Mouse (Mus musculus): ENCODE results near the gene Asb13. TPM values are rescaled to one million over a fixed set of nuclear protein-coding genes. Genes with fewer than 3 reads are reported as not detected.

Asb13 gene
- polyA plus RNA-seq, 1 experiment from 2014 or later, result 15.3 TPM

DNA sequence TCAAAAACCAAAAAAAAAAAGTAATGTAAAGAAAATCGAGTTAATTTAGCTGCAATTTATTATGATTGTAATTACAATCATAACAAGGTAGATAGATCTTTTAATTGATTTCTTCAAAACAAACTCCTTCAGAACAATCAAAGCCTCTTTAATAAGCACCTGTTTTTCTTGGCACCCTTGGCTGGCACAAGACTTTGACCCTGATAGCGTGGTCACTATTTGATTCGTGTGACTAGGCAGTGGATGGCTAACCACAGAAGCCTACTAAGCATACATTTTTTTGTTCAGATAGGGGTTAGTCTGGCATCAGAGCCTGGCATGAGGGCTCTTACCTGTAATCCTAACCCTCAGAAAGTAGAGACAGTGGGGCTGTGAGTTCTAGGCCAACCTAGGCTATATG lies 1.2 kb downstream of the Asb13 start:
- WGBS, result 96% methylated on average over 3 of the region's 3 CpGs
- Histone ChIP-seq H3K4me2 (no peak overlapping the region), H3K4me3 (replicated peaks) (no peak overlapping the region)

DNA sequence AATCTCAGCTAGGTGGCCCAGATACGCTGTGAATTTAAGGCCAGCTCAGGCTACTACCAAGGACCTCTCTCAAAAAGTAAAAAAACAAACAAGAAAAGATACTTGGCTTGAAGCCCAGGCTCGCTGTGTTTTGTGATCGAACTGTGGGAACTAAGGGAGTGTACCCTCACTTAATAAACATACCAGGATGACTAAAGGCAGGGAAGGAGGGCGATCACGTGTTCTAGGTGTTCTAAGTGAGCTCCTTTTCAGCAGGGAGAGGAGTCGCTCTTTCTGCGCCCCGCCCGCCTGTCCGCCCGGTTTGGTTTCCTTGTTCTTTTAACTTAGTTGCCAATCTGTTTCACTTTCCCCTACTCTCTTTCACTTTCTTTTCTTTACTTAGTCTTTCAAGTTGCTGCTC lies 3.0 kb downstream of the Asb13 start:
- H3K4me3 ChIP-seq (replicated peaks), result no peak overlapping the region
- ATAC-seq (ENCODE audit: low FRiP score), result no peak
- WGBS, result 76% methylated on average over 11 of the region's 11 CpGs
- H3K4me2 ChIP-seq, result no peak overlapping the region
- no peak overlapping the region for H3K27ac ChIP-seq (replicated peaks)
- peaks cover 4% of the 10 kb centered on the region; the same call in 1 of the 2 replicates for H3K27me3 ChIP-seq (replicated peaks)
- no peak overlapping the region for H3K9ac ChIP-seq (replicated peaks)
- H3K4me1 ChIP-seq, result peaks cover 10% of the 10 kb centered on the region; the same call in 1 of the 2 replicates
- no peaks in the 10 kb centered on the region for H3K36me3 ChIP-seq
- no peaks in the 10 kb centered on the region for H3K9me3 ChIP-seq (replicated peaks)

More for the DNA sequence above, 1.2 kb downstream of the Asb13 start:
- no peak for ATAC-seq (ENCODE audit: low FRiP score)
- no peak overlapping the region for H3K9ac ChIP-seq (replicated peaks)
- H3K27ac ChIP-seq (replicated peaks), result no peak overlapping the region
- H3K27me3 ChIP-seq (replicated peaks), result peaks cover 4% of the 10 kb centered on the region; the same call in 1 of the 2 replicates
- H3K9me3 ChIP-seq (replicated peaks), result no peaks in the 10 kb centered on the region
- H3K36me3 ChIP-seq, result no peaks in the 10 kb centered on the region
- peaks cover 10% of the 10 kb centered on the region; the same call in 1 of the 2 replicates for H3K4me1 ChIP-seq

- ATAC-seq (ENCODE audit: low FRiP score), result no peak
These were observed 8.2 kb downstream of the Asb13 start for GRCm38 (mm10) chr13:3642049-3642448.

DNA sequence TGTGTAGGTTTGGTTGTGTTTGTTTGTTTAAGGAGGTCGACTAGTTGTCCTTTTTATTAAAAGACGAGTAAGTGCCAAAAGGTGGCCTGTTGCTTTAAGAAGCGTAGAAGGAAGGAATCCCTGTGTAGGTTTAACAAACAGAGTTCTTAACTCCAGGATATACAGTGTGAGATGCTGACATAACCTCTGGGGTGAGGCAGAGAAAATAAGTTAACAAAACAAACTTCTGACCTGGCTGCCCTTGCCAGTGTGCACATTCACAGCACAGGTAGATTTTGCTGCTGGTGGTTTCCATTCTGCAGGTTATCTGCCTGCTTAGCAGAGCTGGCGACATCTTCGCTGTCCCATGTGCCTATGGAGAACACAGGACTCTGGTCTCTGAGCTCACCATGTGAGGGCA lies 8.7 kb downstream of the Asb13 start:
- Histone ChIP-seq H3K36me3 (peaks cover 21% of the 10 kb centered on the region), H3K9ac (replicated peaks) (no peak overlapping the region), H3K27ac (replicated peaks) (no peak overlapping the region), H3K4me2 (no peak overlapping the region), H3K27me3 (replicated peaks) (no peaks in the 10 kb centered on the region), H3K4me1 (no peaks in the 10 kb centered on the region), H3K4me3 (replicated peaks) (no peak overlapping the region), H3K9me3 (replicated peaks) (no peaks in the 10 kb centered on the region)
- ATAC-seq (ENCODE audit: low FRiP score), result no peak
- WGBS, result 93% methylated on average over 5 of the region's 5 CpGs

More at GRCm38 (mm10) chr13:3642049-3642448, 8.2 kb downstream of the Asb13 start:
- Histone ChIP-seq H3K4me3 (replicated peaks) (no peak overlapping the region), H3K4me2 (no peak overlapping the region), H3K9me3 (replicated peaks) (no peaks in the 10 kb centered on the region), H3K27ac (replicated peaks) (no peak overlapping the region), H3K36me3 (peaks cover 20% of the 10 kb centered on the region), H3K9ac (replicated peaks) (no peak overlapping the region), H3K27me3 (replicated peaks) (no peaks in the 10 kb centered on the region), H3K4me1 (no peaks in the 10 kb centered on the region)
- WGBS, result 82% methylated on average over 9 of the region's 9 CpGs

GRCm38 (mm10) chr13:3644871-3645270 lies 11.0 kb downstream of the Asb13 start:
- ATAC-seq (ENCODE audit: low FRiP score), result no peak
- Histone ChIP-seq H3K27ac (replicated peaks) (no peak overlapping the region), H3K4me2 (no peak overlapping the region), H3K27me3 (replicated peaks) (no peaks in the 10 kb centered on the region), H3K4me1 (no peaks in the 10 kb centered on the region), H3K4me3 (replicated peaks) (no peak overlapping the region), H3K36me3 (peaks cover 29% of the 10 kb centered on the region), H3K9ac (replicated peaks) (no peak overlapping the region), H3K9me3 (replicated peaks) (no peaks in the 10 kb centered on the region)
- WGBS, result 95% methylated on average over 5 of the region's 5 CpGs

DNA sequence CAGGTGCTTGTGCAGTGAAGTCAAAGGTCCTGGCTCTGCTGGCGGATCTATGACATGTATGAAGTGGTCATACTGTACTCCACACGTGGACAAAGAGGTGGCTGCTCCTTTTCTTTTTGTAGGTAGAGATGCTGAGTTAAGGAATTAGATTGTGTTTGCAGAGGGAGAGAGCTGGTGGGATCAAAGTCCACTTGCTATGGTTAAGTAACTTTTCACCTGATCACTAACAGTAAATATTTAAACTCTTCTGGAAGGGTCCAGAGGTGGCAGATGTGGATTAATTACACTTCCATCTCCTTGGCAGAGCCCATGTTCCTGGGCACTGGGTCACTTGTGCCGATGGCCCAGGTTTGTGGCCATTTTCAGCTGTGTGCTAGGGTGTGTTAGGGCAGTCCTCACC lies 12.1 kb downstream of the Asb13 start:
- Histone ChIP-seq H3K9ac (replicated peaks) (no peak overlapping the region), H3K27me3 (replicated peaks) (no peaks in the 10 kb centered on the region), H3K4me1 (no peaks in the 10 kb centered on the region), H3K4me2 (no peak overlapping the region), H3K9me3 (replicated peaks) (no peaks in the 10 kb centered on the region), H3K27ac (replicated peaks) (no peak overlapping the region), H3K4me3 (replicated peaks) (no peak overlapping the region), H3K36me3 (peaks cover 40% of the 10 kb centered on the region)
- no peak for ATAC-seq (ENCODE audit: low FRiP score)
- 89% methylated on average over 3 of the region's 3 CpGs for WGBS

DNA sequence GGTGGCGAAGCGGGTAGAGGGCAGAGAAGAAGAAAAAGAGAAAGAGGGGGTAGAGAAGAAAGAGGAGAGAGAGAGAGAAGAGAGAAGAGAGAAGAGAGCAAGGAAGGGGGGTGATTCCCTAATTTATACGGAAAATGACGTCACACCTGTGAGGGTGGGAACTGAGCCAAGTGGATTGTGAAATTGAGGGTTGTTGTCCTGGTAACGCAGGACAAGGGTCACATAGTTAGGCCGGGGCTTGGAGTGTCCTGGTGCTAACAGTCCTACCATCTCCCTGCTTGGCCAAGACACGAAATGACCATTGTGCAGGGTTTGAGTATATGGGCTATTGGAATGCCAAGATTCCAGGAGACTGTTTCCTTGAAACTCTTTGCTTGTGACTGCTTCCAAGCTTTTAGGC lies 12.7 kb downstream of the Asb13 start:
- Histone ChIP-seq H3K27ac (replicated peaks) (no peak overlapping the region), H3K4me3 (replicated peaks) (no peak overlapping the region), H3K4me1 (no peaks in the 10 kb centered on the region), H3K36me3 (peaks cover 40% of the 10 kb centered on the region), H3K4me2 (no peak overlapping the region), H3K27me3 (replicated peaks) (no peaks in the 10 kb centered on the region), H3K9ac (replicated peaks) (no peak overlapping the region), H3K9me3 (replicated peaks) (no peaks in the 10 kb centered on the region)
- ATAC-seq (ENCODE audit: low FRiP score), result no peak
- WGBS, result 83% methylated on average over 7 of the region's 7 CpGs

- no peak for ATAC-seq (ENCODE audit: low FRiP score)
- no peaks in the 10 kb centered on the region for H3K4me1 ChIP-seq
- no peak overlapping the region for H3K27ac ChIP-seq (replicated peaks)
- no peaks in the 10 kb centered on the region for H3K27me3 ChIP-seq (replicated peaks)
- no peaks in the 10 kb centered on the region for H3K9me3 ChIP-seq (replicated peaks)
- WGBS, result 94% methylated on average over 4 of the region's 4 CpGs
- peaks cover 40% of the 10 kb centered on the region for H3K36me3 ChIP-seq
- H3K4me2 ChIP-seq, result no peak overlapping the region
- no peak overlapping the region for H3K9ac ChIP-seq (replicated peaks)
- H3K4me3 ChIP-seq (replicated peaks), result no peak overlapping the region
These were observed 16.7 kb downstream of the Asb13 start for GRCm38 (mm10) chr13:3650569-3650968.

- Histone ChIP-seq H3K4me1 (no peaks in the 10 kb centered on the region), H3K9me3 (replicated peaks) (no peaks in the 10 kb centered on the region), H3K36me3 (peaks cover 22% of the 10 kb centered on the region), H3K27me3 (replicated peaks) (no peaks in the 10 kb centered on the region), H3K9ac (replicated peaks) (no peak overlapping the region), H3K4me3 (replicated peaks) (no peak overlapping the region), H3K4me2 (no peak overlapping the region), H3K27ac (replicated peaks) (no peak overlapping the region)
- ATAC-seq (ENCODE audit: low FRiP score), result no peak
- 86% methylated on average over 2 of the region's 2 CpGs for WGBS
These were observed 20.6 kb downstream of the Asb13 start for GRCm38 (mm10) chr13:3654432-3654831.

DNA sequence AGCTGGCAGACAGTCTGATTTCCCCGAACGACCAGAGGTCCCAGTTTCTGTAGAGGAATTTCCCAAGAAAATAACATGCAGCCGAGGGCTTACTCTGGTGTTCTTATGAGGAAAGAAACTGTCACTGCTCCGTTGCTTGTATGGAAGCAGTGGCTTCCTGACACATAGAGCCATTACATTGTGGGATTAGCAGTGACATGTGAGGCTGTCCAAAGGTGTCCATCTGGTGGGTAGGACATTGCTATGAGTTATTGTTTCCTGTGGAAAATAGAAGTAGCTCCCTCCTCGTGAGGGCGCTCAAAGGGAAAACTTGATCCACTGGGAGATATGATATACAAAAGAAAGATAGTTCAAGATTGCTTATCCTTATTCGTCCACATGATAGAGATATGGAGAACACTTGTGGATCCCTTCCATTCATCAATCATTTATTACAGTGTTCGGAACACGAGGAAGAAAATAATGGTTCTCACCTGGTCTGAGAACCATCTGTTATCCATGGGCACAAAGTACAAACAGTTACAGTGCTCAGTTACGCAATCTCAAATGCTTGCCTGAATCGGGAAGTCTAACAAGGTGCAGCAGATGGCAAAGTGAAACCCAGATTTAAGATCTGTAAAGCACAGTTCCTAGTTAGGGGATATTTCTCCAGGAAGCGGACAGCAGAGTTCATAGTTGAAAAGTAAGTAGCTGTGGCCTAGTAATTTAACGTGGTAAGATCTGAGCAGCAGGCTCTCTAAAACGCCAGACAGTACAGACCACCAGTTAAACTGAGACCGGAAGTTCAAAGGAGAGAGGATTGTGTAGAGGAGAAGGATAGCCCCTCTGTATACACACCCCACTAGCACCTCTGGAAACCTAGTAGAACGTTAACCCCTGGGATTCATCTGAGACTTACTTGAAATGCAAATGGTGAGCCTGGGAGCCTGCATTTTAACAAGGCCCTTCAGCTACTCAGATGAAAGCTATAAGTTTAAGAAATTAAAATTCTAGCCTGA lies 25.6 kb downstream of the Asb13 start:
- Histone ChIP-seq H3K27me3 (replicated peaks) (no peaks in the 10 kb centered on the region), H3K9ac (replicated peaks) (no peak overlapping the region), H3K4me2 (no peak overlapping the region), H3K27ac (replicated peaks) (no peak overlapping the region), H3K9me3 (replicated peaks) (no peaks in the 10 kb centered on the region), H3K36me3 (no peaks in the 10 kb centered on the region), H3K4me1 (no peaks in the 10 kb centered on the region), H3K4me3 (replicated peaks) (no peak overlapping the region)
- no peak for ATAC-seq (ENCODE audit: low FRiP score)
- 79% methylated on average over 16 of the region's 16 CpGs for WGBS

GRCm38 (mm10) chr13:3664241-3664640 lies 30.4 kb downstream of the Asb13 start:
- no peak overlapping the region for H3K4me2 ChIP-seq
- H3K4me1 ChIP-seq, result no peaks in the 10 kb centered on the region
- no peaks in the 10 kb centered on the region for H3K36me3 ChIP-seq
- H3K27ac ChIP-seq (replicated peaks), result no peak overlapping the region
- no peak for ATAC-seq (ENCODE audit: low FRiP score)
- H3K27me3 ChIP-seq (replicated peaks), result no peaks in the 10 kb centered on the region
- no peak overlapping the region for H3K9ac ChIP-seq (replicated peaks)
- no peak overlapping the region for H3K4me3 ChIP-seq (replicated peaks)
- 73% methylated on average over 3 of the region's 3 CpGs for WGBS
- H3K9me3 ChIP-seq (replicated peaks), result no peaks in the 10 kb centered on the region

- 14% methylated on average over 5 of the region's 5 CpGs for WGBS
- 0 out of 2 replicates have a peak overlapping the region, but pooled peaks have one; percentile 12 for H3K4me3 ChIP-seq (replicated peaks)
- ATAC-seq (ENCODE audit: low FRiP score), result peak; percentile 87
These were observed 31.5 kb downstream of the Asb13 start for GRCm38 (mm10) chr13:3665308-3665723.

More at GRCm38 (mm10) chr13:3665308-3665723, 31.5 kb downstream of the Asb13 start:
- H3K4me2 ChIP-seq, result peak overlapping the region; percentile 55
- H3K9ac ChIP-seq (replicated peaks), result no peak overlapping the region
- H3K36me3 ChIP-seq, result no peaks in the 10 kb centered on the region
- H3K27me3 ChIP-seq (replicated peaks), result no peaks in the 10 kb centered on the region
- H3K9me3 ChIP-seq (replicated peaks), result no peaks in the 10 kb centered on the region
- no peaks in the 10 kb centered on the region for H3K4me1 ChIP-seq
- no peak overlapping the region for H3K27ac ChIP-seq (replicated peaks)

All from neural tube, embryonic 15.5 days (tissue).